Mouse (Mus musculus) cortical plate, adult 2 months (tissue): ENCODE data around the gene Olfr816. TPM values are rescaled to one million over a fixed set of nuclear protein-coding genes. Genes with fewer than 3 reads are reported as not detected.
"Not testable (repeated sequence)": the region's sequence is repeated elsewhere in the genome, so short reads cannot be mapped to it uniquely, and the experiment has no call there.

Experiments used
- H3K27ac ChIP-seq: fragments of 200-500 bp; 2 replicates; pipeline ENCODE4 v1.5.1; 2012; ENCODE audit warnings: low read length, control low read depth, inconsistent platforms; ENCODE audit not compliant: insufficient read depth
- H3K4me1 ChIP-seq: fragments of 200-500 bp; 2 replicates; pipeline ENCODE4 v1.6.1; 2011; ENCODE audit warnings: low read length; ENCODE audit not compliant: control insufficient read depth, insufficient read depth
- H3K4me3 ChIP-seq: fragments of 200-500 bp; 2 replicates; pipeline ENCODE4 v1.5.1; 2011; ENCODE audit warnings: mild to moderate bottlenecking, low read length, control low read depth; ENCODE audit not compliant: insufficient read depth
- CTCF ChIP-seq: fragments of 200-500 bp; IDR thresholded peaks from 2 replicates; pipeline ENCODE4 v1.5.1; 2011; ENCODE audit warnings: mild to moderate bottlenecking, control low read depth, low read length; ENCODE audit not compliant: insufficient read depth; ENCODE audit errors: extremely low read depth
- POLR2A ChIP-seq: fragments of 200-500 bp; IDR thresholded peaks from 2 replicates; pipeline ENCODE4 v1.6.1; 2011; ENCODE audit warnings: mild to moderate bottlenecking, low read length, control low read depth; ENCODE audit not compliant: insufficient read depth; ENCODE audit errors: extremely low read depth
- polyA plus RNA-seq: library from polyadenylated mRNA; depleted of rRNA; stranded (reverse); fragments of >200 nt; gene quantifications from 2 replicates; pipeline ENCODE4 v1.2.3, GENCODE M21; 2012; rRNA removed

Gene Olfr816
- not detected in 2 replicates for polyA plus RNA-seq

DNA sequence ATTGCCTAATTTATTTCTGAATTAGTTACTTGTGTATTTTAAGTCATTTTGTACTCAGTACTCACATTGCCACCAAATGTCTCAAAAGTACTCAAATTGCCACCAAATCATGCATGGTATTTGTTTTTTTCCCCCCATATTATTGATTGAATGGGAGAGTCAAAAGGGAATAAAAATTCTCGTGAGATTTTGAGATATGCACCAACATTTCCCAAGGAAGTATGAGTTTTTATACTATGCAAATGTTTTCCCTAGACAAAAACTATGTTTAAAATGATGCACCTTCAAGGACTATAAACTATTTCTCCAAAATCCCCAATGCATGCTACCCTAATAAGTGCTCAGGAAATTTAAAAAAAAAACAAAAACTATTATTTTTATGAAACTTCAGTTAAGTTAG is at the start of gene Olfr816:
Olfr816 (minus strand) TSS at position 101 of the 400 bp plus-strand sequence.
- Histone ChIP-seq H3K4me3 (no peak within 1 kb of the TSS), H3K4me1 (no peaks in the 10 kb centered on the region), H3K27ac (no peak within 1 kb of the TSS)
- TF ChIP-seq CTCF (no peak), POLR2A (no peak)

DNA sequence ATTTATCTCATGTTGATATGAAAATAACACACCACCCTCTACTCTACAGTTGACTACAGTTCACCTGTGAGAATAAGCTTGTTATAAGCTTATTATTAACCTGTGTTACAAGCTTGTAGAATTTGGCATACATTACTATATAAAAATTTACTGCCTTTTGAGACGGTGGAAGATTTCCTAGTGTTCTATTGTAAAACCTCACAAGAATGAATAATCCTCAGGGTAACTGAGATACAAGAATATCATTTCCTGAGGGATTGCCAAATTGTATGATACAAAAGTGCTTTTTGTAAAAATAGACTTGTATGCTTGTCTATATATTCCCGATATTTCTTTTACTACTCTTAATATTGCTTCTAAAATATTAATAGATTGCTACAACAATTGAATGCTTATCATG is 33.6 kb upstream of the Olfr816 start, which contains the start of gene Olfr818:
Olfr818 (minus strand) TSS at position 101 of the 400 bp plus-strand sequence.
- Histone ChIP-seq H3K27ac (no peak within 1 kb of the TSS), H3K4me3 (no peak within 1 kb of the TSS), H3K4me1 (no peaks in the 10 kb centered on the region)
- TF ChIP-seq CTCF: no peak
- no peak for TF ChIP-seq POLR2A

DNA sequence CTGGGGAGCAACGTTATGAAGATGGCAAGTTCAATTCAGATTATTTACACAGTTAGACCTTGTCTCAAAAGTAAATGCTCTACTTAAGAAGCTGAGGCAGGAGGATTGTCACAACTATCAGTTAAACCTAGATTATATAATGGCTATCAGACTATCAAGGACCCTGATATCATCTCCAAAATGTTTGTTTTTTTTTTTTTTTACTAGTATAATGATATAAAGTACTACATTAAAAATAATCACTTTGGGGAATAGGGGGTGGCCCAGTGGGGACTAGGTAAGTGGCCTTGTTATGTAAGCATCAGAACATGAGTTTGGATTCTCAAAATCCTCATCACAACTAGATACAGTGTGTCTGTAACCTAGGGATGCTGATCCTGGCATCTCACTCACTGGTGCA is 9.6 kb downstream of the Olfr816 start, which contains the start of gene Olfr815:
Olfr815 (minus strand) TSS at position 101 of the 400 bp plus-strand sequence.
- not testable (repeated sequence) for H3K27ac ChIP-seq, H3K4me1 ChIP-seq, H3K4me3 ChIP-seq

DNA sequence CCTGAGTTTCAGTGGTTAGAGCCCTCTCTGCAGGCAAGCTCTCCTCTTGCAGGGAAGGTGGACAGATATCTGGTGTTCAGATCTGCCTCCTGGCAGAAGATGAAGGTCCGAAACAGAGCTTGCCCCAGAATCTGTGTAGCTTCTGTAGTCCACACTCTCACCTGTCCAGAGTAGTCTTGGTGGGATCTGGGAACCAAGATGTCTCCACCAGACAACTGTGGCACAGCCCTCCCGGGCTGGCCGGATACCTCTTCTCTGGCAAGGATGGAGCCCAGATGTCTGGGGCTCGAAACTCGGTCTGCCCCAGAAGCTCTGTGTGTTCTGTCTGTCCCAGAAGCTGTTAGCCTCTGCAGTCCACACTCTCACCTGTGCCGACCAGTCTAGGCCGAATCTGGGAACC is 29.5 kb downstream of the Olfr816 start:
- no peak overlapping the region for H3K4me3 ChIP-seq
- no peaks in the 10 kb centered on the region for H3K4me1 ChIP-seq
- no peak overlapping the region for H3K27ac ChIP-seq
- no peak for TF ChIP-seq POLR2A
- no peak for TF ChIP-seq CTCF

DNA sequence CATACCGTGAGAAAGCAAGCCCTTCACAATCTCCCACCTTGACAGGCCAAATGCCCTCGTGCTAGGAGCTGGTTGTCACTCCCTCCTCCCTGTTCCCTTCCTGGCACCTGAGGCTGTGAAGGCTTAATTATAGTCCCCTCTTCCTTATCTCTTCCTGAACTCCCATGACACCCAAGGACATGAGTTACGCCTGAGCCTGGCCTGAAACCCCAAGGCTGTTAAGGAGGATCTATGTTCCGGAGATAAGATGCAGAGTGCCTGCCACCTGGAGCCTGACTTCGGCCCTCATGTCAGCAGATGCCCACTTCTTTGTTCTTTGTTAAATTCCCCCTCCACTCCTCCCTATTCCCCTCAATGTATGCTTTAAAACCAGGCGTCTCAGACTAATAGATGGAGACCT is 29.9 kb downstream of the Olfr816 start:
- H3K4me3 ChIP-seq, H3K4me1 ChIP-seq, H3K27ac ChIP-seq: not testable (repeated sequence)

DNA sequence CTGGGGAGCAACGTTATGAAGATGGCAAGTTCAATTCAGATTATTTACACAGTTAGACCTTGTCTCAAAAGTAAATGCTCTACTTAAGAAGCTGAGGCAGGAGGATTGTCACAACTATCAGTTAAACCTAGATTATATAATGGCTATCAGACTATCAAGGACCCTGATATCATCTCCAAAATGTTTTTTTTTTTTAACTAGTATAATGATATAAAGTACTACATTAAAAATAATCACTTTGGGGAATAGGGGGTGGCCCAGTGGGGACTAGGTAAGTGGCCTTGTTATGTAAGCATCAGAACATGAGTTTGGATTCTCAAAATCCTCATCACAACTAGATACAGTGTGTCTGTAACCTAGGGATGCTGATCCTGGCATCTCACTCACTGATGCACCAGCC is 35.6 kb downstream of the Olfr816 start, which contains the start of gene Olfr814:
Olfr814 (minus strand) TSS at position 101 of the 400 bp plus-strand sequence.
- not testable (repeated sequence) for H3K27ac ChIP-seq, H3K4me3 ChIP-seq, H3K4me1 ChIP-seq

Other genes with a start within 250 kb of the Olfr816 start
- not detected in 2 replicates for gene Olfr801, start 241.7 kb downstream of the Olfr816 start, polyA plus RNA-seq
- not detected in 2 replicates for gene Olfr802, start 227.4 kb downstream of the Olfr816 start, polyA plus RNA-seq
- gene Olfr803, start 221.3 kb downstream of the Olfr816 start, polyA plus RNA-seq: not detected in 2 replicates
- not detected in 2 replicates for gene Olfr804, start 212.4 kb downstream of the Olfr816 start, polyA plus RNA-seq
- not detected in 2 replicates for gene Olfr805, start 186.2 kb downstream of the Olfr816 start, polyA plus RNA-seq
- gene Olfr806, start 173.7 kb downstream of the Olfr816 start, polyA plus RNA-seq: not detected in 2 replicates
- not detected in 2 replicates for gene Olfr807, start 157.8 kb downstream of the Olfr816 start, polyA plus RNA-seq
- gene Olfr808, start 150.1 kb downstream of the Olfr816 start, polyA plus RNA-seq: not detected in 2 replicates
- gene Olfr809, start 141.0 kb downstream of the Olfr816 start, polyA plus RNA-seq: not detected in 2 replicates
- gene Olfr810, start 120.7 kb downstream of the Olfr816 start, polyA plus RNA-seq: not detected in 2 replicates
- gene Olfr811, start 111.2 kb downstream of the Olfr816 start, polyA plus RNA-seq: not detected in 2 replicates
- gene Olfr812, start 69.5 kb downstream of the Olfr816 start, polyA plus RNA-seq: not detected in 2 replicates
- gene Olfr813, start 60.2 kb downstream of the Olfr816 start, polyA plus RNA-seq: not detected in 2 replicates
- not detected in 2 replicates for gene Olfr814, start 35.7 kb downstream of the Olfr816 start, polyA plus RNA-seq
- gene Olfr815, start 9.7 kb downstream of the Olfr816 start, polyA plus RNA-seq: not detected in 2 replicates
- not detected in 2 replicates for gene Olfr818, start 33.5 kb upstream of the Olfr816 start, polyA plus RNA-seq
- gene Olfr819, start 51.7 kb upstream of the Olfr816 start, polyA plus RNA-seq: not detected in 2 replicates
- not detected in 2 replicates for gene Olfr247, start 60.5 kb upstream of the Olfr816 start, polyA plus RNA-seq
- gene Gm10310, start 69.5 kb upstream of the Olfr816 start, polyA plus RNA-seq: not detected in 2 replicates
- gene Olfr820, start 97.0 kb upstream of the Olfr816 start, polyA plus RNA-seq: not detected in 2 replicates
- gene Olfr821, start 114.8 kb upstream of the Olfr816 start, polyA plus RNA-seq: not detected in 2 replicates
- gene Olfr822, start 155.6 kb upstream of the Olfr816 start, polyA plus RNA-seq: not detected in 2 replicates
- gene Olfr823, start 199.8 kb upstream of the Olfr816 start, polyA plus RNA-seq: not detected in 2 replicates
- not detected in 2 replicates for gene Olfr824, start 214.4 kb upstream of the Olfr816 start, polyA plus RNA-seq